Mouse (Mus musculus): ENCODE measurements around the gene Cd27.
"Not testable (repeated sequence)": the region's sequence is repeated elsewhere in the genome, so short reads cannot be mapped to it uniquely, and the experiment has no call there.

Gene Cd27

DNA sequence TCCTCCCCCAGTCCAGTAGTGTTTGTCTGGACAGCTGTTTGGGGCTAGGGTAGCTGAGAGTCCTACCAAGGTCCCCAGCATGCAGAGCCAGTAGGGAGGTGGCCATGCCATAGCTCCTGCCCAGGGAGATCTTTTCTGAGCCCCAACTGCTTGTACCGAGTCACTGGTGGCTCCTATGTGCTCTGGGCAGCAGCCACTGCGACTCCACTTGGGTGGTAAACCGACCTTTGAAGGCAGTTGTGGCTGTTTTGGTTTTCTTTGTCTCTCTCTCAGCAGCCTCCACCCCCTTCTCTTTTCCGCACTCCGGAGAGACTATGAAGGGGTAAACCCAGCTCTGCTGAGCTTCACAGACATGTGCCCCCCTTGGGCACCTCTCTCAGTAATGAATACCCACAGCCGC is at the start of gene Cd27:
Cd27 (minus strand) TSS at position 229 of the 400 bp plus-strand sequence.
- in situ Hi-C loops (cut with MboI, MseI), result no loop called here

DNA sequence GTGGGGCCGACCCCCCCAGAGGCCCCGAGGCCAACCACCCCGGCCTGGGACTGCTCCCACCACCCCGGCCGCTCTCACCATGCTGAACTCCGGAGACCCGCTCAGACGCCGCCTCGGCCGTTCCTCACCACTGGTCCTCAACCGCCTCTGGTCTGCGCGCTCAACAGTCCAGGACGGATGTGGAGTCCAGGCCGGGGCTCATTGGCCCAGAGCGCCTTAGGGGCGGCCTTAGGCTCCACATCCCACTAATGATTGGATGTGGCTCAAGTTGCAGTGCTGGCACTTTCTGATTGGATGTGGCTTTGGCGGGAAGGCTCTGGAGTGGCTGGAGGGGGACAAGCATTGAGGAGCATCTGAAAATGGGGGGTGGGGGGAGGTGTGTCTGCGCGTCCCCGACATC is 49.1 kb upstream of the Cd27 start, which contains the start of gene Tuba3a:
Tuba3a (minus strand) TSS at position 153 of the 400 bp plus-strand sequence.
- in situ Hi-C loops (cut with MboI, MseI), result no loop called here

DNA sequence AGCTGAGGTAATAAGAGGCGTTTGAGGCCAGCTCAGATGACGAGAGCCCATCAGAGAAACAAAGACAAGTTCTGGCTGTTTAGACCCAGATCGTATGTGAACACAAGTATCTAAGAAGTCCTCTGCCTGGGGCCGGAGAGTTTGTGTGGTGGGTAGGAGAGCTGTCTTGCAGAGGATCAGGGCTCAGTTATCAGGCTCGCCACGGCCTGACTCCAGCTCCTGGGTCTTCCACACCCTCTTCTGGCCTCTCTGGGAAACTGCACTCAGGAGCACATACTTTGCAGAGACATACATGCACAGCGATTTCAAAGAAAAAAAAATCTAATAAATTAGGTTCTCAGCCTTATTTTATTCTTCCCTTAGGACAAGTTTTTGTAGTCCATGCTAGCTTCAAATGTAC is 47.9 kb upstream of the Cd27 start:
- in situ Hi-C loops (cut with MboI, MseI), result no loop called here

DNA sequence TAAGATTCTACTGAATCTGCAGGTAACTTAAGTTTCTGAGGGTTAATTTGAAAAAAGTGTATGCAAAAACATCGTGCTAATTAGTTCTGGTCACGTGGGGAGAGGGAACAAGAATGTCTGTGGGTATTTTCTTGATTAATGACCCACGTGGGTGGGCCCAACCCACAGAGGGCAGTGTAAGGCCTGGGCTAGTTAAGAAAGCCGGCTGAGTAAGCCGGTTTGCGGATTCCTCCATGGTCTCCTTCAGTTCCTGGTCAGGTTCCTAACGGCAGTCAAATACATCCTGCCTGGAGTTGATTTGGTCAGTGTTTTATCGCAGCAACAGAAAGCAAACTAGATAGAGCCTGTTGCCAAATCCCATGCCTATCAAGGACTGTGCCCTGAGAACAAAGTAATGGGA is 47.4 kb upstream of the Cd27 start:
- in situ Hi-C loops (cut with MboI, MseI), result no loop called here

DNA sequence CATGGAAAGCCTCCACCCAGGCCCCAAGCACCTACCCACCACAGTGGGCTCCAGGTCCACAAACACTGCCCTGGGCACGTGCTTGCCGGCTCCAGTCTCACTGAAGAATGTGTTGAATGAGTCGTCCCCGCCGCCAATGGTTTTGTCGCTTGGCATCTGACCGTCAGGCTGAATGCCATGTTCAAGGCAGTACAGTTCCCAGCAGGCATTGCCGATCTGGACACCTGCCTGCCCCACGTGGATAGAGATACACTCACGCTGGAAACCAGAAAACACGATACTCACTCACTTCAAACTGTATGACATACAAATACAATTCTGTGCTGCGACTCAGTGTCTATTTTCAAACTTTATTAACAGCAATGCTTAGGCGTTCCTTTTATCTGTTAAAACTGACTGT is 45.9 kb upstream of the Cd27 start:
- in situ Hi-C loops (cut with MboI, MseI), result not testable (repeated sequence)

DNA sequence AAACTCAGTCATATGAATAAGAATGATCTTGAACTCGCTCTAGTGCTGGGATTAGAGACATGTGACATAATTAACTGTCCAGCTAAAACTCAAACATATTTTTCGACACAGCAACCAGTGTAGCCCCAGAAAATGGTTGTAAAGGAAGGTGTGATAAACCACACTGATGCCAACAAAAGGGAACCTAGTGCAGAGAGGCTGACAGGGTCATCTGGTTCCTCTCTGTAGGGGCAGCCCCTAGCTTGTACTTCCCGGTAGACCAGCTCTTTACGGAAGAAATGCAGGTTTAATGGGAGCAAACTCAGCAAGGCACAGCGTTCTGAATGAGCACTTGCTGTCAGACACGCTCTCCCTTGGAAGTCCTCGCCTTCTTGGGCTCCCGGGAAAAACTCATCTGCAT is 42.9 kb upstream of the Cd27 start:
- in situ Hi-C loops (cut with MboI, MseI), result loop anchor here (10.0 kb wide), 2 partner anchors 55 to 125 kb away; no protein-coding TSS in a partner anchor

DNA sequence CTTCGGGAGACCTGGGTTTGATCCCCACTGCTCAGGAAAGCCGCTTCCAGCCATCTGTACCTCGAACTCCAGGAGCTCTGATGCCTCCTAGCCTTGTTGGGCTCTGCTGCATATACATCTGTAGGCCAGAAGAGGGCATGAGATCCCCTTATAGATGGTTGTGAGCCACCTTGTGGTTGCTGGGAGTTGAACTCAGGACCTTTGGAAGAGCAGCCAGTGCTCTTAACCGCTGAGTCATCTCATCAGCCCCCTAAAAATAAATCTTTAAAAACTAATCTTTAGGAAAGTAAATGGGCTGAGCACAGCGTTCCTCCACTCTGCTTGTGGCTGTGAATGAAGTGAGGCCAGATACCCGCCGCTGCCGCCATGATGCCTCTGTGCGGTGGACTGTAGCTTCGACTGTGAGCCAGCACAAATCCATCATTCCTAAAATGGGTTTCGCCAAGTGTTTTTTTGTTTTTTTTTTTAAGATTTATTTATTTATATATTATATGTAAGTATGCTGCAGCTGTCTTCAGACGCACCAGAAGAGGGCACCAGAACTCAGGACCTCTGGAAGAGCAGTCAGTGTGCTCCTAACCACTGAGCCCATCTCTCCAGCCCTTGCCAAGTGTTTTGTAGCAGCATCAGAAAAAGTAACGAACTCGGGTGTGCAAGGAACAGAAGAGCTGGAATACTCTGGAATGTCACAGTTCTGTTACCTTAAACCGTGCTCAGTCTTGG is 38.2 kb upstream of the Cd27 start:
- in situ Hi-C loops (cut with MboI, MseI), result loop anchor here (5.0 to 10.0 kb wide), 4 partner anchors 50 to 120 kb away; partner anchors contain the start of genes Mrpl51 and Ncapd2

DNA sequence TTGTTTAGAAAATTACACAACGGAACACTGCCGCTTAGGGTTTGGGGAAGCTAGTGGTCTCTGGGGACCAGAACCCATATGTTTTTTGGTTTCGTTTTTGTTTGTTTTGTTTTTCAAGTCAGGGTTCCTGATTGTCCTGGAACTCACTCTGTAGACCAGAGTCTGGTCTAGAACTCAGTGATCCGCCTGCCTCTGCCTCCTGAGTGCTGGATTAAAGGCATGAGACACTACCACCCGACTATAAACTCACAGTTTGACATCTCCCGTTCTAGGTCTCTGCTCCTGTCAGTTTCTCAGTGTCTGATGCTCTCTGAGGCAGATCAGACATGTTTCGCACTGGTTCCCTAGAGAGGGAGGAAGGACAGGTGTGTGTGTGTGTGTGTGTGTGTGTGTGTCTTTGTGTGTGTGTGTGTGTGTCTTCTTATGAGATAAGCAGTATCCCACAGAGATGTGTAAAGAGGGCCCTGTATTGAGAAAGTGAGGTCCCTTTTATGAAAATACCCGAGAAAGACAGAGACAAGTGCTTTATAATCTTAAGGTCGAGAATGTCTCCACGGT is 35.5 kb upstream of the Cd27 start:
- in situ Hi-C loops (cut with MboI, MseI), result loop anchor here (5.0 to 10.0 kb wide), 4 partner anchors 48 to 118 kb away; partner anchors contain the start of genes Mrpl51 and Ncapd2

DNA sequence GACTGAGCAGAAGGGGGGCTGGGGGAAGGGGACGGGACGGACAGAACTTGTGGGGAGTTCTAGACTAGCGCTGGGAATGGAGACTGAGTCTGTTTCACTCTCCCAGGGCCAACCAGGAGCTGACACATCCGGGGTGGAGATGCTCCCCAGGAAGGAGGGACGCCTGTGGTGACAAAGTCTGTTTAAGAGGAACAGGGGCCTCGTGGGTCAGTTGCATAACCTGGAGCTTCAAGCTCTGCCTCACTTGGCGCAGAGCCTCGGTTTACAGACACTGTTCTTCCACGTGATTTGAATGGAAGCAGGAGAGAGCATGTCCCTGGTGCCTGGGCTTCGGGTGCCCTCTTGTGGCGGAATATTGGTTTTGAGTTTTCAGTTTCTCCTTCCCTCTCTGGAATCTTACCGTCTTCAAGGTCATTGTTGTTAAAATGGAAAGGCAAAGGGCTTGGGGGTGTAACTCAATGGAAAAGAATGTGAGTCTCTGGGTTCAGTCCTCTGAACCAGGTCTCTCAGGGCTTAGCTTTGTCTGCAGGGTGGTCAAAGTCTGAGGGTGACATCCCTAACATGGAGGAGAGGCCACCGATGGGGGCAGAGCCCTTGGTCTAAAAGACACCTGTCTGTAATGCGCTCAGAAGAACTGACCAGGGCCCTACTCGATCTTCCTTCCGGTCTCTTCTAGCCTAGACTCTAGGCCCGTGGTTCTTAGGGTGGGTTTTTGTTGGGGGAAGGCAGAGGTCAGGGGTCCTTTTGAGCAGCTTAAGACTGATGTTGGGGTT is 34.8 kb upstream of the Cd27 start:
- in situ Hi-C loops (cut with MboI, MseI), result loop anchor here (5.0 to 10.0 kb wide), 4 partner anchors 47 to 117 kb away; partner anchors contain the start of genes Mrpl51 and Ncapd2

DNA sequence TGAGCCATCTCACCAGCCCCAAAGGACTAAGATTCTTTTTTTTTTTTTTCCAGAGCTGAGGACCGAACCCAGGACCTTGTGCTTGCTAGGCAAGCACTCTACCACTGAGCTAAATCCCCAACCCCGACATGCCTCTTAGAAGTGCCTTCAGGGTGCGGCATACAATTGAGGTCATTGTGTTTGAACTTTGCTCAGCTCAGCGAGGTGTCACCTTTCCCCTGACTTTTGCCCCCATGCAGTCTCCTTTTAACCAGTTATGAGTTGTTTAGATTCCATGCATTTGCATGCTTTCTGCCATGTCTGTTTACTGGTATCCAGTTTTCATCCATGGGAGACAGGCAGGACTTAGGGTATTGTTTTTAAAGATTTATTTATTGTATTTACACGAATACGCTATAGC is 32.0 kb upstream of the Cd27 start:
- in situ Hi-C loops (cut with MboI, MseI), result no loop called here

DNA sequence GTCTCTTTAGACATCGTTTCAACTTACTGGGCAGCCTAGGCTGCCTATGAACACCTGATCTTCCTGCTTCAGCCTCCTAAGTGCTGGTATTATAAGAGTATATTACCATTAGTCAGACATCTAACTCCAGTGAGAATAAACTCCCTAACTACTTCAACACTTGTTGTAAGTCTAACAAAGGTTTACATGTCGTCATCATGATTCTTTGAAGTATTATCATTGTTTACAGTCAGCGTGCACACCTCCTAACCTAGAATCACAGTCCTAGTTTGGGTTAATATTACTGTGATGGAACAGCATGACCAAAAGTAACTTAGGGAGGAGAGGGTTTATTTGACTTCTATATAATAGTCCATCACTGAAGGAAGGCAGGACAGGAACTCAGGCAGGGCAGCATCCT is 30.7 kb upstream of the Cd27 start:
- in situ Hi-C loops (cut with MboI, MseI), result no loop called here

DNA sequence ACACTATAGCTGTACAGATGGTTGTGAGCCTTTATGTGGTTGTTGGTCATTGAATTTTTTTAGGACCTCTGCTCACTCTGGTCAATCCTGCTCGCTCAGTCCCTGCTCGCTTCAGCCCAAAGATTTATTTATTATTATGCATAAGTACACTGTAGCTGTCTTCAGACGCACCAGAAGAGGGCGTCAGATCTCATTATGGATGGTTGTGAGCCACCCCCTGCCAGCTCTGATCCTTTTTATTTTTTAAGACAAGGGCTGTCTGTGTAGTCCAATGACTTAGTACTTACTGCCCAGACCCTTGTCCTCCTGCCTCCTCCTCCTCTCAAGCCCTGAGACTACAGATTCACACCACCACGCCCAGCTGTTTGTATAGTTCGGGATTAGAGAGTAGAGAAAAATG is 29.8 kb upstream of the Cd27 start:
- in situ Hi-C loops (cut with MboI, MseI), result not testable (repeated sequence)

DNA sequence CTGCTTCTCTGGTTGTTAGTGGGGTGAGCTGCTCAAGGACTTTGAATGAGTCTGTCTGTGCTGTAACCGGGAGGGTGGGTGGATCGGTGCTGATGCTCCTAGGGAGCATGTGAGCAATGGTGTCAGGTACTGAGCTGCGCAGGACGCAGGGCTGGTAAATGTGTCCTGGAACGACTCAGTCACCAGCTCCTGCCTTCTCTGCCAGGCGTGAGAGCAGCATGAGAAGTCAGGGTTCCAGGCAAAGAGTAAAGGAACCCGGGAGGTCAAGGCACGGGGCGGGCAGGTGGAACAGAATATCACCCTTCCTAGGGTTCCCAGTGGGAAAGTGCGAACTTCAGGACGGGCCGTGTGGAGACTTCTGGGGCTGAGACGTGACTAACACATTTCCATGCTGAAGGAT is 29.3 kb upstream of the Cd27 start:
- in situ Hi-C loops (cut with MboI, MseI), result no loop called here

DNA sequence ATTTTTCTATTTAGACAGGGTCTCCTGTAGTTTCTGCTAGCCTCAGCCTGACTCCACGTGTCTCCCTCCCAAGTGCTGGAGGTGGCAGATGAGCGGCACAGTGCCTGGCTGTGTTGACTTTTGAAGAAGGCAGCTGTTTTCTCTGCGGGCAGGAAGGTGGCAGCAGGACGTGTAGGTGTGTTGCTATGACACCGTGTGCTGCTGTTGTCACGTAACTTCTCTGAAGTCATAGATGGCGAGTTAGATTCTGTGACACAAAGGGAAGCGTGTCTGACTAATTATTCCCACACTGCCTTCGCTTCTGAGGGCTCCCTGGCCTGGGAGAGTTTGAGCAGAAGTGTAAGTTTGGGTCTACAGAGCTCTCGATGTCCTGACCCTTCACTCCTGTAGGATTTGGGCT is 28.4 kb upstream of the Cd27 start:
- in situ Hi-C loops (cut with MboI, MseI), result no loop called here

DNA sequence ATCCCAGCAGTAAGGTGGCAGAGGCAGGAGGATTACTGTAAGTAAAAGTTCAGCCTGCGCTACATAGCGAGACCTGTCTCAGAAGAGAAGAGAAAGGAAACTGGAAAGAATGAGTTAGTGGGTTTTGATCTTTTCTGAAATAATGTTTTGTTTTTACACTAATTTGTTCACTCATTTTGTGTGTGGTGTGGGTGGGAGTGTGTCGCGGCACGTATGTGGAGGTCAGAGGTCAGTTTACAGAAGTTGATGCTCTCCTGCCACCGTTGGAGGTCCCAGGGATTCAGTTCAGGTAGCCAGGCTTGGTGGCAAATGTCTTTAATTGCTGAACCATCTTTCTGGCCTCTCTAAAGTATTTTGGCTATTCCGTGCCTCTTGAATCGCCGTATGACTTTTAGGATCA is 27.4 kb upstream of the Cd27 start:
- in situ Hi-C loops (cut with MboI, MseI), result no loop called here

DNA sequence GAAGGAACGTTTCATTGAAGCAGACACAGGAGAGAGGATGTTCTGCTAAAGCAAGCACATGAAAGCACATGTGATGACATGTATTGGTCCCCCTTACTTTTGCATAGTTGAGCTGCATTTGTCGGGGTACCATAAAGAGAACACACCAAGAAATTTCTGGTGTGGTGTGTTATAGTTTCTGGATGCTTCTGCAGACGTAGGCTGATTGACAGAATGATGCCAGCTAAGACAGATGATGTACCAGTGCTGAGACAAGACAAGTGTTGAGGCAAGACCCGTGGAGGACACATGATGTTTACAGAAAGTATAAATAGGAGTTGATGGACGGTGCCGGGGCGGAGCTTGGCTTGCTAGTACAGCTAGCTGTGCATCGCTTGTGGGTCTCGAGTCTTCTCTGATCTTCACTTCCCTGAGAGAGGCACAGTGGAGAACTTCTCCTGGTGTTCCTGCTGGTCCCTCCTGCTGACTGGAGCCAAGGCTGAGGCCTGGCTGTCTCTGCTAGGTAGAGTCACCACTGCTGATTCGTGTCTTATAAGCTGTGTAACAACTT is 23.3 kb upstream of the Cd27 start:
- in situ Hi-C loops (cut with MboI, MseI), result no loop called here

DNA sequence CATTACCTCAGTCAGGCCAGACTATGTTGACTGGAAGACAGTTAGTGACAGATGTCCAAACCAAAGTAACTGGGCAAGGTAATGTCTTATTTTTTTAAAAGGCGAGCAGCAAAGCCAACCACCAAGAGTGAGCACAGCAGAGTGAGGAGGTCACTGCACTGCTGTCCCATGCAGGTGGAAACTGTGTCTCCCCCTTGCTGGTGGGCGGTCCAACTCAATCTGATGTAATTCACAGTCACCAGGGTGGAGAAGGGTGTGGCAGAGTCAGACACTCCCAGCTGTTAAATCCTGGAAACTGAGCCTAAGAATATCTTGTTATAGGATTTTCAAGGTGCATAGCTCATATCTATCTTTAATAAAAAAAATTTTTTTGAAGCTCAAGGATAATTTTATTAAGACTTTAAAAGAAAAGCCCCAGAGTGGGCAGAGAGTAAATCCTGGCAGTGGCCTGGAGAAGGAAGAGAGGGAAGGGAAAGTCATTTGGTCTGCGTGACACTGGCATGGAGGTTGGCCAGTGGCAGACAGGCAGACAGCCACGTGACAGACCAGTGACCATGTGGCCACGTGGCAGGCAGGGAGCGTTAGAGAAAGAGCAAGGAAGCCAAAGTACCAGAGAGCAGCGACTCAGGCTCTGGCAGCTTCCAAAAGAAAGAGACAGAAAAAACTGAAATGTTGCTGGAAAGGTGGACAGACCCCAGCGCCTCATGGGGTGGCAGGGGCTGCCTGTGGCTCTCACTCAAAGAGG is 19.6 kb upstream of the Cd27 start:
- in situ Hi-C loops (cut with MboI, MseI), result no loop called here

DNA sequence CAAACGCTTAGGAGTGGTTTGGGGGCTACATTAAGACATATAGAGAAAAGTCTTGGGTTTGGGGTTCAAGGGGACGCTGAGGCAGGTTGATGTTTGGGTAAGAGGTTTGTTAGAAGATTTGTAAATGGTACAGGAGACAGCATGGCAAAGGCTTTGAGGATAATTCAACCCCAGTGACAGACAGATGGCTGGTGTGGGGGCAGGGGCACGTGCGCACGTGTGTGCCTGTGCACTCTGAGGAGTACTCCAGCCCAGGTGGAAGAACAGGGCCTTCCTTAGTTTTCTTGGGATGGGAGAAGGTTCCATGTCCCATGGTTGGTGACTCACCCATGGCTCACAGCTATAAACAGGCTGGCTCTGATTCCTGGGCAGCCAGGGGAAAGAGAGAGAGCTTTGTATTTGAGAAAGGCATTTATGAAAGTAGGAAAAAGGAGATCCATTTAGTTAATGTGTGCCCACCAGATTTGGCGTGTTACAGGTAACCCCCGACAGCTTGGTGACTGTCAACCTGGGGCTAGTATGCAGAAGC is 18.8 kb upstream of the Cd27 start:
- in situ Hi-C loops (cut with MboI, MseI), result no loop called here

DNA sequence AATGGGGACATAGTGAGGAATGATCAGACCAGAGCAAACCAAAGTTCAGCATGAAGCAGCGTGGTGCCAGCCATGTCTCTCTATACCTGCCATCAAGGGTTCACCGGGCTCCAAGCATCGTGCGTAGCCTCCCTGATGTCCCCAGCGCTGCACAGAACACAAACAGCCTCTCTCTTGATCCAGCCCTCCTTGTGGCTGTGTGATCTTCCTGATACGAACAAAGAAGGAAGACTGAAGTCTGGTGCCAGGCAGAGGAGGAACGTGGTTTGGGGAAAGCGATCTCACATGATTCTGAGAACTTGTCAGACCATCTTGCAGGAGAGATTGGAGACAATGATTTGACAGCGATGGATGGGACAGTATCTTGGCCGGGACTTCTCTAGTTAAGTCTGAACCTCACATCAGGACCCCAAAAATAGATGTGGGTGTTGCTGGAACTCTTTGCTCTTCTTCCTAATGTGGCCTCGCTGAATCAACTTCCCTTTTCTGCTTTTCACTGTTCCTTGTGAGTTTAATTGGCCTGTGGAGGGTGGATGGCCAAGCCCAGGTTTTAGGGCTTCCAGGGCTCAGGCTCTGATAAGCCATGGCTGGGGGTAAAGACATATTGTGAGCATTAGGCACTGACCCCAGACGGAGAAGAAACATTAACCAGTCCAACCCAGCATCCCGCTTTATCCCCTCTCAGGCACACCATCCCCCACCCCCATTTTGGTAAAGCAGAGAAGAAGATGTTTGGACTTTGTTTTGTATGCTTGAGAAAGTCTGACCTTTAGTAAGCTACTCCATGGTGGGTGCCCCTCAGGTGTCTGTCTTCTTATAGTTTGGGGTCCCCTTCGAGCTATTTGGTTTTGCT is 17.3 kb upstream of the Cd27 start:
- in situ Hi-C loops (cut with MboI, MseI), result no loop called here

DNA sequence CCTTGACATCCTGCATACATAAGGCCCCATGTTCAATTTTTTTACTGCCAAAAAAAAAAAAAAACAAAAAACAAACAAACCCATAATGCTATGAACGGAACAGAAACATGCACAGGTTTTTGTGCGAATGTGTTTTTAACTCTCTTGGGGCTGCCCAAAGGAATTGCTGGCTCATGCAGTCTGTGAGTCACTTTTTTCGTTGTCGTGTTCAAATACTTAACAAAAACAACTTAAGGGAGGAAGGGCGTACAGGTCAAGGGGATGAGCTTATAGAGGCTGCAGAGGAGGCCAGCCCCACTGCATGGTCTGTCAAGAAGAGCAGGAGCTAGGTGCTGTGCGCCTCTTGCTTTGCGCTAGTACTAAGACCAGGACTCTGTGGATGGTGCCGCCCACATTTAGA is 15.9 kb upstream of the Cd27 start:
- in situ Hi-C loops (cut with MboI, MseI), result no loop called here

Measured in T-helper 1 cell (primary cell).